Mouse (Mus musculus) forebrain, embryonic 11.5 days (tissue): Measurements from ENCODE around the gene Psmd8. TPM values are rescaled to one million over a fixed set of nuclear protein-coding genes. Genes with fewer than 3 reads are reported as not detected.
"Not testable (repeated sequence)": the region's sequence is repeated elsewhere in the genome, so short reads cannot be mapped to it uniquely, and the experiment has no call there.

Experiments
- ATAC-seq: fragments of 200-750 bp; cut with Nextera tagmentation; replicated peaks from 2 replicates; pipeline ENCODE4 v1.8.0; 2017; ENCODE audit warnings: moderate TSS enrichment; ENCODE audit not compliant: low FRiP score
- DNase-seq: peaks from one replicate; pipeline ENCODE4 v3.0.0-alpha.2; 2017; ENCODE audit warnings: low spot score
- H3K27ac ChIP-seq: fragments of 300-500 bp; sonication (generic); 2 replicates; pipeline ENCODE4 v1.5.1; 2014; ENCODE audit warnings: low read depth, low read length
- H3K27me3 ChIP-seq: fragments of 300-500 bp; sonication (generic); 2 replicates; pipeline ENCODE4 v1.6.1; 2014; ENCODE audit warnings: mild to moderate bottlenecking, low read length, mixed read lengths; ENCODE audit not compliant: control insufficient read depth, insufficient read depth
- H3K36me3 ChIP-seq: fragments of 300-500 bp; sonication (generic); 2 replicates; pipeline ENCODE4 v1.6.1; 2014; ENCODE audit warnings: mild to moderate bottlenecking, low read length, moderate library complexity, mixed read lengths; ENCODE audit not compliant: control insufficient read depth, insufficient read depth
- H3K4me1 ChIP-seq: fragments of 300-500 bp; sonication (generic); replicated peaks from 2 replicates; pipeline ENCODE4 v1.6.1; 2014; ENCODE audit warnings: low read length, mixed read lengths; ENCODE audit not compliant: control insufficient read depth, insufficient read depth
- H3K4me2 ChIP-seq: fragments of 300-500 bp; sonication (generic); 2 replicates; pipeline ENCODE4 v1.6.1; 2014; ENCODE audit warnings: low read depth, mild to moderate bottlenecking, low read length, moderate library complexity, mixed read lengths; ENCODE audit not compliant: severe bottlenecking
- H3K4me3 ChIP-seq: fragments of 300-500 bp; sonication (generic); 2 replicates; pipeline ENCODE4 v1.5.1; 2014; ENCODE audit warnings: low read depth, low read length
- H3K9ac ChIP-seq: fragments of 300-500 bp; sonication (generic); 2 replicates; pipeline ENCODE4 v1.6.1; 2014; ENCODE audit warnings: low read length
- H3K9me3 ChIP-seq: fragments of 300-500 bp; sonication (generic); 2 replicates; pipeline ENCODE4 v1.6.1; 2016; ENCODE audit warnings: low read length, mixed read lengths; ENCODE audit not compliant: control insufficient read depth
- WGBS: fragments of 180-500 bp; shearing (Covaris S2); extraction: QIAGEN DNeasy Blood & Tissue Kit; methylation state at CpG from one replicate; pipeline ENCODE4 v1.1.7; 2014; 5-methylcytosine and 5-hydroxymethylcytosine counted together
- polyA plus RNA-seq: library from polyadenylated mRNA; unstranded; fragments of >200 nt; fragmentation: Nextera tagmentation; extraction: Ambion mirVana; gene quantifications from 2 replicates; pipeline ENCODE4 v1.2.1, GENCODE M21; 2014

Gene Psmd8
- polyA plus RNA-seq: 291 and 297 TPM in 2 replicates

- WGBS: under 1% methylated on average over 62 of the region's 62 CpGs
- peak; percentile 95 for ATAC-seq
- peaks cover 8% of the 10 kb centered on the region for H3K4me1 ChIP-seq
- H3K27ac ChIP-seq: peak within 1 kb of the TSS; percentile 53; the same call in 1 of the 2 replicates
- H3K4me2 ChIP-seq: peak within 1 kb of the TSS; percentile 78
- H3K9me3 ChIP-seq: no peaks in the 10 kb centered on the region
- DNase-seq: peak; percentile 98
- H3K4me3 ChIP-seq: peak within 1 kb of the TSS; percentile 81
- no peaks in the 10 kb centered on the region for H3K27me3 ChIP-seq
- H3K9ac ChIP-seq: peak within 1 kb of the TSS; percentile 89
- no peaks in the 10 kb centered on the region; the same call in 1 of the 2 replicates for H3K36me3 ChIP-seq
Observed at GRCm38 (mm10) chr7:29180077-29180853, at the start of gene Psmd8. Gene Psmd8, minus strand, starts transcription at chr7:29180701.

DNA sequence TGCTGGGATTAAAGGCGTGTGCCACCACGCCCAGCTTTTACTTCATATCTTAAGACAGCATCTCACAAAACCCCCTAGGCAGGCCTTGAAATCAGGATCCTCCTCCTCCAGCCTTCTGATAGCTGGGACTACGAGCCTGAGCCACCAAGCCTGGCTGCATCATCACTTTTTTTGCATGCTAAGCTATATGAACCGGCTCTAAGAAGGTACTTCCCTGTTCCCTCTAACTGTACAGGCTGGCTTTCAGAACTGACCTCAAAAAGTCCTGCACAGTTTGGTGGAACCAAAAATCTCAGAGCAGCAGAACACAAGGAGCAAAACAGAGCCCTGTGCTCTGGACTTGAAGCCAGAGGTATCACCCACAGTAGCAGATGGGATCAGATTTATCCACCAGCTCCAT is 47.7 kb upstream of the Psmd8 start:
- DNase-seq (no peak), ATAC-seq (no peak)
- Histone ChIP-seq H3K4me2 (no peak overlapping the region), H3K4me3 (no peak overlapping the region), H3K36me3 (no peaks in the 10 kb centered on the region), H3K4me1 (peaks cover 8% of the 10 kb centered on the region; the same call in 1 of the 2 replicates), H3K27me3 (peaks cover 22% of the 10 kb centered on the region), H3K9ac (no peak overlapping the region), H3K27ac (no peak overlapping the region), H3K9me3 (no peaks in the 10 kb centered on the region)
- WGBS: 78% methylated on average over 4 of the region's 4 CpGs

DNA sequence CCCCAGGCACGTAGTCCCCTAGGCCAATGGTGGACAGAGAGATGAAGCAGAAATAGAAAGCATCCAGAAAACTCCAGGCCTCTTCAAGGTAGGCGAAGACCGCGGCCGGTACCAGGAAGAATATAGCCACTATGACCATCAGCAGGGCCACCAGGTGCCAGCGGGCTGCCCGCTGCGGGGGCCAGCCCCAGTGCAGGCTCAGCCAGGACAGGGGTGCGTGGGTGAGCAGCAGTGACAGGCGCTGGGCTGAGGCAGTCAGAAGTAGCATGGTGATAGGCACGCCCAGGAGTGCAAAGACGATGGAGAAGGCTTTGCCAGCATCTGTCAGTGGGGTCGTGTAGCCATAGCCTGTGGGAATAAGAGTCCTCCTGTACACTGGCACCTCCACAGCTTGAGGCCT is 45.0 kb upstream of the Psmd8 start:
- 75% methylated on average over 13 of the region's 13 CpGs for WGBS
- H3K4me2 ChIP-seq: no peak overlapping the region

GRCm38 (mm10) chr7:29224756-29225394 is 44.4 kb upstream of the Psmd8 start:
- H3K36me3 ChIP-seq: no peaks in the 10 kb centered on the region
- WGBS: 10% methylated on average over 16 of the region's 16 CpGs
- H3K9ac ChIP-seq: peak overlapping the region; percentile 47; the same call in 1 of the 2 replicates
- H3K4me2 ChIP-seq: peak overlapping the region; percentile 40; the same call in 1 of the 2 replicates
- H3K27me3 ChIP-seq: no peaks in the 10 kb centered on the region
- H3K4me3 ChIP-seq: no peak overlapping the region
- DNase-seq (no peak), ATAC-seq (no peak)
- H3K27ac ChIP-seq: no peak overlapping the region
- H3K9me3 ChIP-seq: no peaks in the 10 kb centered on the region
- H3K4me1 ChIP-seq: 0 out of 2 replicates have a peak, but pooled peaks cover 4% of the 10 kb centered on the region

More for the DNA sequence above, 45.0 kb upstream of the Psmd8 start:
- Histone ChIP-seq H3K9ac (no peak overlapping the region; the same call in 1 of the 2 replicates), H3K27ac (no peak overlapping the region), H3K36me3 (no peaks in the 10 kb centered on the region), H3K9me3 (no peaks in the 10 kb centered on the region), H3K27me3 (no peaks in the 10 kb centered on the region), H3K4me1 (0 out of 2 replicates have a peak, but pooled peaks cover 4% of the 10 kb centered on the region), H3K4me3 (no peak overlapping the region)
- ATAC-seq (no peak), DNase-seq (no peak)

DNA sequence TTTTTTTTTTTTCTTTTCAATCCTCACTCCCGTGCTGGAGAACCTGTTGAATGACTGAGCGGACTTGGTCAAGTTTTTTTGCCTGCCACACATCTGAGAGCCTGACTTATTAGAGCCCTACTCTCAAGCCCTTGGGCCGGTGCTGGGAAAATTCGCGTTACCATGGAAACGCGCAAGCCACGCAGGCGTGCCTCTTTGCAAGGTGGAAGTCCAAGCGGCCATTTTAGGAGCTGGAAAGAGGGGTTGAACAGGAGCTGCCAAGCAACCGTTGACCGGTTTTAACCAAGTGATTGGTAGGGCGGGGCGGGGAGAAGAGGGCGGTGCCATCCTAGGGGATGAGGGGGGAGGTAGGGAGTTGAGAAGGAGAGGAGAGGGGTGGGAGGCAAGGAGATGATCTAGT is 34.3 kb upstream of the Psmd8 start:
- Histone ChIP-seq H3K4me3 (no peak overlapping the region), H3K4me2 (no peak overlapping the region), H3K27ac (no peak overlapping the region), H3K36me3 (no peaks in the 10 kb centered on the region), H3K27me3 (peaks cover 12% of the 10 kb centered on the region), H3K4me1 (no peaks in the 10 kb centered on the region), H3K9ac (no peak overlapping the region), H3K9me3 (no peaks in the 10 kb centered on the region; the same call in none of the 2 replicates)
- DNase-seq (no peak), ATAC-seq (no peak)
- 38% methylated on average over 15 of the region's 15 CpGs for WGBS

GRCm38 (mm10) chr7:29214236-29214635 is 33.7 kb upstream of the Psmd8 start:
- no peaks in the 10 kb centered on the region; the same call in 1 of the 2 replicates for H3K9me3 ChIP-seq
- H3K4me2 ChIP-seq: no peak overlapping the region; the same call in 1 of the 2 replicates
- no peaks in the 10 kb centered on the region for H3K36me3 ChIP-seq
- no peak overlapping the region for H3K4me3 ChIP-seq
- H3K27me3 ChIP-seq: peaks cover 12% of the 10 kb centered on the region
- DNase-seq (no peak), ATAC-seq (no peak)
- no peak overlapping the region for H3K27ac ChIP-seq
- no peaks in the 10 kb centered on the region for H3K4me1 ChIP-seq
- no peak overlapping the region for H3K9ac ChIP-seq
- 73% methylated on average over 2 of the region's 2 CpGs for WGBS

DNA sequence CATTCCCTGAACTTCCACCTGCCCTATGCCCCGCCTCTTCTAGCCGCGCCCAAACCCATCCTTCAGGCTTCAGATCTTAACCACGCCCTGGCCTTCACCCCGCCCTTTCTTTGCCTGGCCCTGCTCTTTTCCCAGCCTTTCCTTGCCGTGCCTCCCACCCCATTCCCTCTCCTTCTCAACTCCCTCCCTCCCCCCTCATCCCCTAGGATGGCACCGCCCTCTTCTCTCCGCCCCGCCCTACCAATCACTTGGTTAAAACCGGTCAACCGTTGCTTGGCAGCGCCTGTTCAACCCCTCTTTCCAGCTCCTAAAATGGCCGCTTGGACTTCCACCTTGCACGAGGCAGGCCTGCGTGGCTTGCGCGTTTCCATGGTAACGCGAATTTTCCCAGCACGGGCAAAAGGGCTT is 33.2 kb upstream of the Psmd8 start, which contains the start of gene Catsperg1:
Gene Catsperg1 (minus strand): TSS at position 361 of the 408 bp plus-strand sequence.
- peak; percentile 81 for DNase-seq
- Histone ChIP-seq H3K9me3 (no peaks in the 10 kb centered on the region), H3K4me1 (no peaks in the 10 kb centered on the region), H3K36me3 (no peaks in the 10 kb centered on the region), H3K4me2 (peak within 1 kb of the TSS; percentile 33; the same call in 1 of the 2 replicates), H3K9ac (no peak within 1 kb of the TSS; the same call in 1 of the 2 replicates), H3K4me3 (no peak within 1 kb of the TSS), H3K27me3 (peaks cover 12% of the 10 kb centered on the region), H3K27ac (no peak within 1 kb of the TSS)
- 3% methylated on average over 20 of the region's 20 CpGs for WGBS
- peak; percentile 76 for ATAC-seq

DNA sequence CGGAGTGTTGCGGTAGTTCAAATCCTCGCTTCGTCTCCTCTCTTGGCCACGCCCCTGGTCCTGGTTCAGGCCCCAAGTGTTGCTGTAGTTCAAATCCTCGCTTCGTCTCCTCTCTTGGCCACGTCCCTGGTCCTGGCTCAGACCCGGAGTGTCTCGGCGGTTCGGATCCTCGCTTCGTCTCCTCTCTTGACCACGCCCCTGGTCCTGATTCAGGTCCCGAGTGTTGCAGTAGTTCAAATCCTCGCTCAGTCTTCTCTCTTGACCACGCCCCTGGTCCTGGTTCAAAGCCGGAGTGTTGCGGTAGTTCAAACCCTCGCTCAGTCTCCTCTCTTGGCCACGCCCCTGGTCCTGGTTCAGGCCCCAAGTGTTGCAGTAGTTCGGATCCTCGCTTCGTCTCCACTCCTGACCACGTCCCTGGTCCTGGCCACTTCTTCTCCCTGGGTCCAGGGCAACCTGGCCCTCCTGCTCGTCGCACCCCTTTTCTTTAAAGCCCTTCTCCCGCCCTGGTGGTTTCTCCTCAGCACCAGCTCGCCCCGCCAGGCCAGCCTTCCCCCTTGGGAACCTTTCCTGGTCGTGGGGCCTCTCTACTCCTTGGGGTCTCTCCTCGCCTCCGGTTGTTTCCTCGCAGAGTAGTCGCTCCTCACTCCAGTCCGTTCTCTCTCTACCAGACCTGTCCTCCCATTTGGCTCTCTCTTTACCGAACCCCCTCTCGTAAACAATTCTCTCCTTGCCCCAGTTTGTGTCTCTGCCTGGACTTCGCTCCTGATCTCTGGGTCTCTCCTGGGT is 32.5 kb upstream of the Psmd8 start:
- H3K4me1 ChIP-seq, H3K9me3 ChIP-seq, H3K27ac ChIP-seq, ATAC-seq, H3K36me3 ChIP-seq, H3K9ac ChIP-seq, H3K4me2 ChIP-seq, H3K4me3 ChIP-seq: not testable (repeated sequence)
- 15% methylated on average over 40 of the region's 40 CpGs for WGBS
- H3K27me3 ChIP-seq: peaks cover 12% of the 10 kb centered on the region
- DNase-seq: peak; percentile 57
